8 mouse cellular contexts compared by ENCODE assay signal in the genomic region with DNA sequence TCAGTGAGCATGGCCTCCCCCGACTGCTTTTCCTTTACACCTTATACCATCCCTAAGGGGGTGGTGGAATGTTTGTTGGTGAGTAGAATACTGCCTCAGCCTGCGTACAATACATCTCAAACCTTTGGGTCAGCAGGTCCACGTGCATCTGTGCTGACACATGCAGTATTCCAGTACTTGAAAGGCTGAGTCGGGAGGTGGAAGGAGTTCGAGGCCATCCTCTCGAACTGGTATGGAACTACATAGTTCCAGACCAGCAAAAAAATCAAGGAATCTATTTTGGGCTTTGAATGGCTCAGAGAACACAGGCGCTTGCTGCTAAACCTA. TPM values are rescaled to one million over a fixed set of nuclear protein-coding genes. Genes with fewer than 3 reads are reported as not detected.
DNase-seq lines count a peak whose midpoint lies in the region; ATAC-seq and TF ChIP-seq lines count a peak whose summit lies in the region.

No protein-coding gene starts in this region.

- H3K9ac ChIP-seq in liver, adult 2 months (ENCODE audit: low read depth, low read length): peak overlapping the region; percentile 14; the same call in 1 of the 2 replicates
- H3K9ac ChIP-seq in embryonic facial prominence, embryonic 15.5 days: peak overlapping the region; percentile 23; the same call in 1 of the 2 replicates
- H3K9ac ChIP-seq in limb, embryonic 12.5 days (replicated peaks): peak overlapping the region; percentile 76
- H3K9ac ChIP-seq in neural tube, embryonic 15.5 days (replicated peaks): peak overlapping the region; percentile 85

- H3K79me2 ChIP-seq in liver, adult 2 months (ENCODE audit: control insufficient read depth, insufficient read depth, low read length): no peaks in the 10 kb centered on the region

- H3K4me3 ChIP-seq in liver, adult 2 months (ENCODE audit: insufficient read depth, low read depth, low read length): peak overlapping the region; percentile 31
- peak overlapping the region; percentile 83 for H3K4me3 ChIP-seq in embryonic facial prominence, embryonic 15.5 days (replicated peaks)
- peak overlapping the region; percentile 63 for H3K4me3 ChIP-seq in limb, embryonic 12.5 days (replicated peaks)
- H3K4me3 ChIP-seq in neural tube, embryonic 15.5 days (replicated peaks): peak overlapping the region; percentile 83

- DNase-seq in liver, adult 2 months (ENCODE audit: extremely low read depth, low read depth, low spot score): no peak
- no peak for DNase-seq in liver
- DNase-seq in gastrocnemius, postnatal 36 days: no peak
- DNase-seq in spleen, postnatal 14 days (ENCODE audit: low spot score in 2 of 2): no peak
- DNase-seq in spleen, adult 18-20 months: no peak

- no peaks in the 10 kb centered on the region for H3K9me3 ChIP-seq in embryonic facial prominence, embryonic 15.5 days (replicated peaks)
- no peaks in the 10 kb centered on the region for H3K9me3 ChIP-seq in limb, embryonic 12.5 days
- no peaks in the 10 kb centered on the region for H3K9me3 ChIP-seq in neural tube, embryonic 15.5 days (replicated peaks)

- intact Hi-C loops in gastrocnemius, postnatal 36 days (cut with DNase I): no loop called here

- ATAC-seq in embryonic facial prominence, embryonic 15.5 days (ENCODE audit: insufficient number of reproducible peaks, low FRiP score, low TSS enrichment, low read depth): no peak
- ATAC-seq in limb, embryonic 12.5 days (ENCODE audit: insufficient number of reproducible peaks, insufficient read depth, low FRiP score, low TSS enrichment, low read depth): peak; percentile 18; the same call in 1 of the 2 replicates
- no peak for ATAC-seq in neural tube, embryonic 15.5 days (ENCODE audit: low FRiP score)

- no peaks in the 10 kb centered on the region for H3K36me3 ChIP-seq in liver, adult 2 months (ENCODE audit: control insufficient read depth, insufficient read depth, low read length)
- H3K36me3 ChIP-seq in embryonic facial prominence, embryonic 15.5 days: peaks cover 33% of the 10 kb centered on the region
- H3K36me3 ChIP-seq in limb, embryonic 12.5 days: peaks cover 36% of the 10 kb centered on the region
- peaks cover 27% of the 10 kb centered on the region for H3K36me3 ChIP-seq in neural tube, embryonic 15.5 days

- no peak for TF ChIP-seq POLR2A in liver, adult 2 months (IDR thresholded peaks at IDR 0.05; ENCODE audit: extremely low read depth, insufficient read depth, low read length)

- H3K27ac ChIP-seq in liver, adult 2 months (replicated peaks; ENCODE audit: insufficient read depth, low read depth, low read length): peak overlapping the region; percentile 8; the same call in 1 of the 2 replicates
- H3K27ac ChIP-seq in embryonic facial prominence, embryonic 15.5 days (replicated peaks): peak overlapping the region; percentile 96
- H3K27ac ChIP-seq in limb, embryonic 12.5 days: peak overlapping the region; percentile 89
- peak overlapping the region; percentile 94 for H3K27ac ChIP-seq in neural tube, embryonic 15.5 days (replicated peaks)

- 8% methylated on average over 7 of the region's 7 CpGs for WGBS in liver, adult 2 months
- WGBS in embryonic facial prominence, embryonic 15.5 days: 0% methylated on average over 7 of the region's 7 CpGs
- WGBS in limb, embryonic 12.5 days: 10% methylated on average over 7 of the region's 7 CpGs
- 8% methylated on average over 7 of the region's 7 CpGs for WGBS in neural tube, embryonic 15.5 days

- H3K4me2 ChIP-seq in embryonic facial prominence, embryonic 15.5 days (replicated peaks): peak overlapping the region; percentile 72
- peak overlapping the region; percentile 71 for H3K4me2 ChIP-seq in limb, embryonic 12.5 days
- peak overlapping the region; percentile 74 for H3K4me2 ChIP-seq in neural tube, embryonic 15.5 days

- peaks cover 6% of the 10 kb centered on the region for H3K4me1 ChIP-seq in liver, adult 2 months (ENCODE audit: control insufficient read depth, insufficient read depth, low read length)
- peaks cover 18% of the 10 kb centered on the region for H3K4me1 ChIP-seq in embryonic facial prominence, embryonic 15.5 days
- peaks cover 15% of the 10 kb centered on the region for H3K4me1 ChIP-seq in limb, embryonic 12.5 days (replicated peaks)
- H3K4me1 ChIP-seq in neural tube, embryonic 15.5 days: peaks cover 19% of the 10 kb centered on the region

- H3K27me3 ChIP-seq in liver, adult 2 months (ENCODE audit: control insufficient read depth, insufficient read depth, low read length): no peaks in the 10 kb centered on the region
- H3K27me3 ChIP-seq in embryonic facial prominence, embryonic 15.5 days: no peaks in the 10 kb centered on the region
- H3K27me3 ChIP-seq in limb, embryonic 12.5 days: no peaks in the 10 kb centered on the region
- no peaks in the 10 kb centered on the region for H3K27me3 ChIP-seq in neural tube, embryonic 15.5 days (replicated peaks)

- TF ChIP-seq CTCF in liver, adult 2 months (IDR thresholded peaks at IDR 0.05; ENCODE audit: low read depth, low read length): no peak

RNA-seq across cellular contexts. Expression of gene Tmed1, which starts 0.6 kb away (rescaled TPM):
- total RNA-seq in liver, adult 2 months (2014; rRNA removed): 19.2 and 23.2 TPM in 2 replicates
- polyA plus RNA-seq in liver, adult 2 months (2012; rRNA removed): 24.9 and 26.5 TPM in 2 replicates
- polyA plus RNA-seq in embryonic facial prominence, embryonic 15.5 days (2015; fragmentation: Nextera tagmentation; extraction: Ambion mirVana): 113 and 123 TPM in 2 replicates
- 108 and 117 TPM in 2 replicates for polyA plus RNA-seq in limb, embryonic 12.5 days (2016; fragmentation: Nextera tagmentation; extraction: Ambion mirVana)
- polyA plus RNA-seq in neural tube, embryonic 15.5 days (2015; fragmentation: Nextera tagmentation; extraction: Ambion mirVana): 53.4 and 61.3 TPM in 2 replicates
- 10 to 100 TPM; 24.4 to 34.9 TPM for total RNA-seq in gastrocnemius, postnatal 36 days (2021)

RNA-seq across cellular contexts. Expression of gene AB124611, which starts 15.3 kb away (rescaled TPM):
- 3.5 and 4.6 TPM in 2 replicates for total RNA-seq in liver, adult 2 months (2014; rRNA removed)
- 2.2 and 3.4 TPM in 2 replicates for polyA plus RNA-seq in liver, adult 2 months (2012; rRNA removed)
- 5.1 and 6.9 TPM in 2 replicates for polyA plus RNA-seq in embryonic facial prominence, embryonic 15.5 days (2015; fragmentation: Nextera tagmentation; extraction: Ambion mirVana)
- 3.4 and 3.9 TPM in 2 replicates for polyA plus RNA-seq in limb, embryonic 12.5 days (2016; fragmentation: Nextera tagmentation; extraction: Ambion mirVana)
- 2.3 and 3.9 TPM in 2 replicates for polyA plus RNA-seq in neural tube, embryonic 15.5 days (2015; fragmentation: Nextera tagmentation; extraction: Ambion mirVana)
- under 1 TPM; 0.59 to 0.72 TPM for total RNA-seq in gastrocnemius, postnatal 36 days (2021)

RNA-seq across cellular contexts. Expression of gene Carm1, which starts 36.0 kb away (rescaled TPM):
- total RNA-seq in liver, adult 2 months (2014; rRNA removed): 5.0 and 8.1 TPM in 2 replicates
- 23.4 and 28.5 TPM in 2 replicates for polyA plus RNA-seq in liver, adult 2 months (2012; rRNA removed)
- 56.5 and 61.5 TPM in 2 replicates for polyA plus RNA-seq in embryonic facial prominence, embryonic 15.5 days (2015; fragmentation: Nextera tagmentation; extraction: Ambion mirVana)
- 72.3 and 82.4 TPM in 2 replicates for polyA plus RNA-seq in limb, embryonic 12.5 days (2016; fragmentation: Nextera tagmentation; extraction: Ambion mirVana)
- 33.7 and 36.1 TPM in 2 replicates for polyA plus RNA-seq in neural tube, embryonic 15.5 days (2015; fragmentation: Nextera tagmentation; extraction: Ambion mirVana)
- 10 to 100 TPM; 63.0 to 65.2 TPM for total RNA-seq in gastrocnemius, postnatal 36 days (2021)

Comparison
In these comparisons a context has a peak if more than half of its experiments do, and no peak if none do; other contexts are left out.
1. H3K27ac ChIP-seq: peak in every context shown above with its lines; median percentile 96 in embryonic facial prominence, embryonic 15.5 days; 94 in neural tube, embryonic 15.5 days; 89 in limb, embryonic 12.5 days; 8 in liver, adult 2 months.
2. H3K4me3 ChIP-seq: peak in every context shown above with its lines; median percentile 83 in embryonic facial prominence, embryonic 15.5 days; 83 in neural tube, embryonic 15.5 days; 63 in limb, embryonic 12.5 days; 31 in liver, adult 2 months.
3. H3K9ac ChIP-seq: peak in every context shown above with its lines; median percentile 85 in neural tube, embryonic 15.5 days; 76 in limb, embryonic 12.5 days; 23 in embryonic facial prominence, embryonic 15.5 days; 14 in liver, adult 2 months.